Mouse (Mus musculus): ENCODE results near the gene Gnptab. TPM values are rescaled to one million over a fixed set of nuclear protein-coding genes. Genes with fewer than 3 reads are reported as not detected.
A peak's percentile ranks its signal among the peaks of the same experiment; 100 is the strongest.
"Not testable (repeated sequence)": the region's sequence is repeated elsewhere in the genome, so short reads cannot be mapped to it uniquely, and the experiment has no call there.

The Gnptab gene
- polyA plus RNA-seq, 1 experiment, result 4.6 TPM

GRCm38 (mm10) chr10:88372436-88372835, 6.5 kb upstream of the Gnptab start:
- TF ChIP-seq MAX (IDR thresholded peaks at IDR 0.05; ENCODE audit: low read depth) (no peak), TCF12 (IDR thresholded peaks at IDR 0.05; ENCODE audit: insufficient read depth, poor library complexity, severe bottlenecking) (no peak), CEBPB (IDR thresholded peaks at IDR 0.05; ENCODE audit: insufficient read depth, poor library complexity, severe bottlenecking) (no peak), TCF3 (IDR thresholded peaks at IDR 0.05; ENCODE audit: insufficient read length, low read depth) (no peak), SRF (IDR thresholded peaks at IDR 0.05; ENCODE audit: control insufficient read depth, insufficient read length, low read depth) (no peak), REST (IDR thresholded peaks at IDR 0.05; ENCODE audit: insufficient read depth, insufficient read length) (no peak), MYOG (IDR thresholded peaks at IDR 0.05; ENCODE audit: control insufficient read depth in 1 of 3, insufficient read depth in 1 of 3, insufficient read length in 2 of 3, low read depth in 2 of 3) (no peak), POLR2A (IDR thresholded peaks at IDR 0.05; ENCODE audit: insufficient read length, low read depth) (no peak), POLR2AphosphoS2 (IDR thresholded peaks at IDR 0.05; ENCODE audit: insufficient read length, low read depth) (no peak), E2F4 (IDR thresholded peaks at IDR 0.05; ENCODE audit: insufficient read depth) (no peak), MYOD1 (IDR thresholded peaks at IDR 0.05; ENCODE audit: control insufficient read depth in 1 of 3, insufficient read length in 2 of 3, low read depth in 2 of 3) (no peak), USF1 (IDR thresholded peaks at IDR 0.05; ENCODE audit: low read depth) (no peak)
- H3K27me3 ChIP-seq (ENCODE audit: control insufficient read depth, insufficient read depth, insufficient read length), result no peaks in the 10 kb centered on the region
- H3K4me2 ChIP-seq (ENCODE audit: low read depth), result no peak overlapping the region
- no peak overlapping the region for H3ac ChIP-seq (ENCODE audit: control insufficient read depth, insufficient read length)
- H3K4me3 ChIP-seq, result no peak overlapping the region
- H3K79me2 ChIP-seq (ENCODE audit: control insufficient read depth, insufficient read depth), result no peaks in the 10 kb centered on the region
- H3K36me3 ChIP-seq (ENCODE audit: control insufficient read depth, insufficient read depth), result no peaks in the 10 kb centered on the region

GRCm38 (mm10) chr10:88372945-88373344, 6.0 kb upstream of the Gnptab start:
- H3ac ChIP-seq (ENCODE audit: control insufficient read depth, insufficient read length); H3K4me2 ChIP-seq (ENCODE audit: low read depth); H3K4me3 ChIP-seq; H3K79me2 ChIP-seq (ENCODE audit: control insufficient read depth, insufficient read depth); H3K27me3 ChIP-seq (ENCODE audit: control insufficient read depth, insufficient read depth, insufficient read length); H3K36me3 ChIP-seq (ENCODE audit: control insufficient read depth, insufficient read depth): not testable (repeated sequence)

GRCm38 (mm10) chr10:88374984-88375383, 3.9 kb upstream of the Gnptab start:
- no peak overlapping the region for H3K4me3 ChIP-seq

GRCm38 (mm10) chr10:88376770-88377169, 2.2 kb upstream of the Gnptab start:
- Histone ChIP-seq H3ac (ENCODE audit: control insufficient read depth, insufficient read length) (no peak overlapping the region), H3K27me3 (ENCODE audit: control insufficient read depth, insufficient read depth, insufficient read length) (no peaks in the 10 kb centered on the region), H3K79me2 (ENCODE audit: control insufficient read depth, insufficient read depth) (no peaks in the 10 kb centered on the region), H3K36me3 (ENCODE audit: control insufficient read depth, insufficient read depth) (no peaks in the 10 kb centered on the region), H3K4me2 (ENCODE audit: low read depth) (peak overlapping the region; percentile 25), H3K4me3 (no peak overlapping the region)
- TF ChIP-seq MYOG (IDR thresholded peaks at IDR 0.05; ENCODE audit: control insufficient read depth in 1 of 3, insufficient read depth in 1 of 3, insufficient read length in 2 of 3, low read depth in 2 of 3), result no peak
- TF ChIP-seq CEBPB (IDR thresholded peaks at IDR 0.05; ENCODE audit: insufficient read depth, poor library complexity, severe bottlenecking), result no peak
- no peak for TF ChIP-seq POLR2A (IDR thresholded peaks at IDR 0.05; ENCODE audit: insufficient read length, low read depth)
- no peak for TF ChIP-seq REST (IDR thresholded peaks at IDR 0.05; ENCODE audit: insufficient read depth, insufficient read length)
- no peak for TF ChIP-seq MYOD1 (IDR thresholded peaks at IDR 0.05; ENCODE audit: control insufficient read depth in 1 of 3, insufficient read length in 2 of 3, low read depth in 2 of 3)
- no peak for TF ChIP-seq SRF (IDR thresholded peaks at IDR 0.05; ENCODE audit: control insufficient read depth, insufficient read length, low read depth)
- no peak for TF ChIP-seq MAX (IDR thresholded peaks at IDR 0.05; ENCODE audit: low read depth)
- TF ChIP-seq USF1 (IDR thresholded peaks at IDR 0.05; ENCODE audit: low read depth), result no peak
- no peak for TF ChIP-seq E2F4 (IDR thresholded peaks at IDR 0.05; ENCODE audit: insufficient read depth)
- no peak for TF ChIP-seq TCF12 (IDR thresholded peaks at IDR 0.05; ENCODE audit: insufficient read depth, poor library complexity, severe bottlenecking)
- TF ChIP-seq TCF3 (IDR thresholded peaks at IDR 0.05; ENCODE audit: insufficient read length, low read depth), result no peak
- no peak for TF ChIP-seq POLR2AphosphoS2 (IDR thresholded peaks at IDR 0.05; ENCODE audit: insufficient read length, low read depth)

More at GRCm38 (mm10) chr10:88374984-88375383, 3.9 kb upstream of the Gnptab start:
- Histone ChIP-seq H3K4me2 (ENCODE audit: low read depth) (no peak overlapping the region), H3ac (ENCODE audit: control insufficient read depth, insufficient read length) (no peak overlapping the region), H3K36me3 (ENCODE audit: control insufficient read depth, insufficient read depth) (no peaks in the 10 kb centered on the region), H3K79me2 (ENCODE audit: control insufficient read depth, insufficient read depth) (no peaks in the 10 kb centered on the region), H3K27me3 (ENCODE audit: control insufficient read depth, insufficient read depth, insufficient read length) (no peaks in the 10 kb centered on the region)
- TF ChIP-seq POLR2A (IDR thresholded peaks at IDR 0.05; ENCODE audit: insufficient read length, low read depth) (no peak), MAX (IDR thresholded peaks at IDR 0.05; ENCODE audit: low read depth) (no peak), TCF12 (IDR thresholded peaks at IDR 0.05; ENCODE audit: insufficient read depth, poor library complexity, severe bottlenecking) (no peak), MYOD1 (IDR thresholded peaks at IDR 0.05; ENCODE audit: control insufficient read depth in 1 of 3, insufficient read length in 2 of 3, low read depth in 2 of 3) (no peak), TCF3 (IDR thresholded peaks at IDR 0.05; ENCODE audit: insufficient read length, low read depth) (no peak), POLR2AphosphoS2 (IDR thresholded peaks at IDR 0.05; ENCODE audit: insufficient read length, low read depth) (no peak), CEBPB (IDR thresholded peaks at IDR 0.05; ENCODE audit: insufficient read depth, poor library complexity, severe bottlenecking) (no peak), USF1 (IDR thresholded peaks at IDR 0.05; ENCODE audit: low read depth) (no peak)

GRCm38 (mm10) chr10:88377666-88378065, 1.3 kb upstream of the Gnptab start:
- Histone ChIP-seq H3K79me2 (ENCODE audit: control insufficient read depth, insufficient read depth) (peaks cover 2% of the 10 kb centered on the region), H3ac (ENCODE audit: control insufficient read depth, insufficient read length) (no peak overlapping the region), H3K27me3 (ENCODE audit: control insufficient read depth, insufficient read depth, insufficient read length) (no peaks in the 10 kb centered on the region), H3K36me3 (ENCODE audit: control insufficient read depth, insufficient read depth) (no peaks in the 10 kb centered on the region), H3K4me2 (ENCODE audit: low read depth) (no peak overlapping the region), H3K4me3 (no peak overlapping the region)
- TF ChIP-seq MYOD1 (IDR thresholded peaks at IDR 0.05; ENCODE audit: control insufficient read depth in 1 of 3, insufficient read length in 2 of 3, low read depth in 2 of 3) (no peak), CEBPB (IDR thresholded peaks at IDR 0.05; ENCODE audit: insufficient read depth, poor library complexity, severe bottlenecking) (no peak), TCF3 (IDR thresholded peaks at IDR 0.05; ENCODE audit: insufficient read length, low read depth) (no peak), USF1 (IDR thresholded peaks at IDR 0.05; ENCODE audit: low read depth) (no peak), POLR2AphosphoS2 (IDR thresholded peaks at IDR 0.05; ENCODE audit: insufficient read length, low read depth) (no peak), TCF12 (IDR thresholded peaks at IDR 0.05; ENCODE audit: insufficient read depth, poor library complexity, severe bottlenecking) (no peak), REST (IDR thresholded peaks at IDR 0.05; ENCODE audit: insufficient read depth, insufficient read length) (no peak), MAX (IDR thresholded peaks at IDR 0.05; ENCODE audit: low read depth) (no peak), E2F4 (IDR thresholded peaks at IDR 0.05; ENCODE audit: insufficient read depth) (no peak), MYOG (IDR thresholded peaks at IDR 0.05; ENCODE audit: control insufficient read depth in 1 of 3, insufficient read depth in 1 of 3, insufficient read length in 2 of 3, low read depth in 2 of 3) (no peak), POLR2A (IDR thresholded peaks at IDR 0.05; ENCODE audit: insufficient read length, low read depth) (no peak), SRF (IDR thresholded peaks at IDR 0.05; ENCODE audit: control insufficient read depth, insufficient read length, low read depth) (no peak)

All from myocyte (in vitro differentiated cells).